Mouse (Mus musculus) midbrain, embryonic 12.5 days (tissue): ENCODE measurements around the gene Eme1. TPM values are rescaled to one million over a fixed set of nuclear protein-coding genes. Genes with fewer than 3 reads are reported as not detected.

Source experiments
- ATAC-seq: fragments of 200-750 bp; cut with Nextera tagmentation; 2 replicates; pipeline ENCODE4 v1.8.0; 2017; ENCODE audit warnings: low read depth, moderate TSS enrichment, moderate library complexity; ENCODE audit not compliant: low FRiP score
- H3K27ac ChIP-seq: fragments of 300-500 bp; sonication (generic); replicated peaks from 2 replicates; pipeline ENCODE4 v1.5.1; 2016; ENCODE audit warnings: mild to moderate bottlenecking
- H3K27me3 ChIP-seq: fragments of 300-500 bp; sonication (generic); 2 replicates; pipeline ENCODE4 v1.6.1; 2016; ENCODE audit warnings: mild to moderate bottlenecking
- H3K36me3 ChIP-seq: fragments of 300-500 bp; sonication (generic); 2 replicates; pipeline ENCODE4 v1.6.1; 2016
- H3K4me1 ChIP-seq: fragments of 300-500 bp; sonication (generic); 2 replicates; pipeline ENCODE4 v1.6.1; 2016
- H3K4me2 ChIP-seq: fragments of 300-500 bp; sonication (generic); replicated peaks from 2 replicates; pipeline ENCODE4 v1.6.1; 2016; ENCODE audit warnings: mild to moderate bottlenecking, moderate library complexity
- H3K4me3 ChIP-seq: fragments of 300-500 bp; sonication (generic); 2 replicates; pipeline ENCODE4 v1.5.1; 2016; ENCODE audit warnings: mild to moderate bottlenecking
- H3K9ac ChIP-seq: fragments of 300-500 bp; sonication (generic); replicated peaks from 2 replicates; pipeline ENCODE4 v1.6.1; 2016; ENCODE audit warnings: mild to moderate bottlenecking, moderate library complexity
- H3K9me3 ChIP-seq: fragments of 300-500 bp; sonication (generic); 2 replicates; pipeline ENCODE4 v1.6.1; 2016; ENCODE audit warnings: mild to moderate bottlenecking
- WGBS: fragments of 180-500 bp; shearing (Covaris S2); methylation state at CpG from one replicate; pipeline ENCODE4 v1.1.7; 2016; 5-methylcytosine and 5-hydroxymethylcytosine counted together
- polyA plus RNA-seq: library from polyadenylated mRNA; unstranded; fragments of >200 nt; fragmentation: Nextera tagmentation; extraction: Ambion mirVana; gene quantifications from 2 replicates; pipeline ENCODE4 v1.2.1, GENCODE M21; 2016

Eme1 gene
- polyA plus RNA-seq, 1 experiment from 2014 or later: 33.5 TPM

- WGBS: 90% methylated on average over 8 of the region's 8 CpGs
These were observed 9.1 kb downstream of the Eme1 start for GRCm38 (mm10) chr11:94644461-94645219.

DNA sequence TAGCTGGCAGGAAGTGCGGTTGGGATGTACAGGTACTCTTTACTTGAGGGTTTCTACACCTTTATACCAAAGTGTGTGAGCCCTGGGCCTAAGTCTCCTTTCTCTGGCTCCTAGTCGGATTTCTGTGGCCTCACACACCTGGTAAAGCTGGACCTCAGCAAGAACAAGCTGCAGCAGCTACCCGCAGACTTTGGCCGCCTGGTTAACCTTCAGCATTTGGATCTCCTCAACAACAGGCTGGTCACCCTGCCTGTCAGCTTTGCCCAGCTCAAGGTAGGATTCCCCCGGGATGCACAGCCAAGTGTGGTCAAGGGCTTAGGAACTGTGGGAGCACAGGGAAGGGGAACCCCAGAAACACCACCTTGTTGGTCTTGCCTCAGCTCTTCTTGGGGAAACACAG lies 19.3 kb downstream of the Eme1 start:
- Histone ChIP-seq H3K36me3 (peaks cover 75% of the 10 kb centered on the region), H3K9ac (no peak overlapping the region), H3K27ac (no peak overlapping the region), H3K27me3 (no peaks in the 10 kb centered on the region), H3K4me1 (peaks cover 8% of the 10 kb centered on the region), H3K9me3 (no peaks in the 10 kb centered on the region), H3K4me2 (no peak overlapping the region), H3K4me3 (no peak overlapping the region)
- 91% methylated on average over 5 of the region's 5 CpGs for WGBS
- no peak for ATAC-seq

More at GRCm38 (mm10) chr11:94644461-94645219, 9.1 kb downstream of the Eme1 start:
- Histone ChIP-seq H3K27ac (no peak overlapping the region), H3K4me2 (no peak overlapping the region), H3K27me3 (no peaks in the 10 kb centered on the region), H3K36me3 (peaks cover 89% of the 10 kb centered on the region), H3K4me1 (no peaks in the 10 kb centered on the region), H3K9ac (no peak overlapping the region), H3K4me3 (no peak overlapping the region), H3K9me3 (no peaks in the 10 kb centered on the region)
- ATAC-seq: no peak

DNA sequence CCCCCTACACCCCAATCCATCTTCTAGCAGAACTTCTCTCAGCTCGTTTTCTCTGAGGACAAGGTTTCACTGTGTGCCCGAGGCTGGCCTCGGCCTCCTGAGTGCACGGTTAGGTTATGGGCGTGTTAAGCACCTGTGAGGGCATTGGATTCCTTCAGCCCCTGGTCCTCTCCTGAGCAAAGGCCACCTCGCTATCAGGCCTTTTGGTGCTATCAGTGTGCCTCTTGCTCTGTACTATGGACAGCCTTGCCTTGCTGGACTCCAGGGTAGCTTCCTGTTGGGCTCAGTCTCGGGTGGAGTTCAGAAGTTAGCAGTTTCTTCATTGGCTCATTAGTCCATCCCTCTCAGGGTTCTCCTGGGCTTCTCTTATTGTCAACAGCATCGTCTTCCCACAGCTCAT lies 20.8 kb downstream of the Eme1 start:
- WGBS: 90% methylated on average over 8 of the region's 8 CpGs
- H3K4me2 ChIP-seq: no peak overlapping the region

DNA sequence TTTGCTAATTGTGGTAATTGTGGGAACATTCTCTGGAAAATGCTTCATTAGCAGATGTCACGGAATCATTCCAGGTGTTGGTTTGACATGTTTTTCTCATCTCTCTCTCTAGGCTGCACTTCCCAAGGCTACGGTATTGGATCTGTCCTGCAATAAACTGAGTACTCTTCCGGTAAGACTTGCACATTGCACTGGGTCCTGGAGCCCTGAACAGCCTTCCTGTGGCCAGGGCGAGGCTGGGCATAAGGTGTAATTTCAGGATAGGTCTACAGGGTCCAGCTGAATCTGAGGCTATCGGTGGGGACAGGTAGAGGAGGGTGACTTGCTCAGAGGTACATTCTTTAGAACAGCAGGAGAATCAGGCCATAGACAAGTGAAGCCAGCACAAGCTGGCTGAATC lies 21.8 kb downstream of the Eme1 start:
- Histone ChIP-seq H3K4me2 (no peak overlapping the region), H3K4me3 (no peak overlapping the region), H3K4me1 (peaks cover 8% of the 10 kb centered on the region), H3K27me3 (no peaks in the 10 kb centered on the region), H3K36me3 (peaks cover 50% of the 10 kb centered on the region), H3K9ac (no peak overlapping the region), H3K9me3 (no peaks in the 10 kb centered on the region), H3K27ac (no peak overlapping the region)
- 96% methylated on average over 5 of the region's 5 CpGs for WGBS
- ATAC-seq: no peak

More for the DNA sequence above, 20.8 kb downstream of the Eme1 start:
- no peak overlapping the region for H3K27ac ChIP-seq
- H3K4me3 ChIP-seq: no peak overlapping the region
- no peak overlapping the region for H3K9ac ChIP-seq
- peaks cover 8% of the 10 kb centered on the region for H3K4me1 ChIP-seq
- no peak for ATAC-seq
- H3K9me3 ChIP-seq: no peaks in the 10 kb centered on the region
- peaks cover 61% of the 10 kb centered on the region for H3K36me3 ChIP-seq
- H3K27me3 ChIP-seq: no peaks in the 10 kb centered on the region

DNA sequence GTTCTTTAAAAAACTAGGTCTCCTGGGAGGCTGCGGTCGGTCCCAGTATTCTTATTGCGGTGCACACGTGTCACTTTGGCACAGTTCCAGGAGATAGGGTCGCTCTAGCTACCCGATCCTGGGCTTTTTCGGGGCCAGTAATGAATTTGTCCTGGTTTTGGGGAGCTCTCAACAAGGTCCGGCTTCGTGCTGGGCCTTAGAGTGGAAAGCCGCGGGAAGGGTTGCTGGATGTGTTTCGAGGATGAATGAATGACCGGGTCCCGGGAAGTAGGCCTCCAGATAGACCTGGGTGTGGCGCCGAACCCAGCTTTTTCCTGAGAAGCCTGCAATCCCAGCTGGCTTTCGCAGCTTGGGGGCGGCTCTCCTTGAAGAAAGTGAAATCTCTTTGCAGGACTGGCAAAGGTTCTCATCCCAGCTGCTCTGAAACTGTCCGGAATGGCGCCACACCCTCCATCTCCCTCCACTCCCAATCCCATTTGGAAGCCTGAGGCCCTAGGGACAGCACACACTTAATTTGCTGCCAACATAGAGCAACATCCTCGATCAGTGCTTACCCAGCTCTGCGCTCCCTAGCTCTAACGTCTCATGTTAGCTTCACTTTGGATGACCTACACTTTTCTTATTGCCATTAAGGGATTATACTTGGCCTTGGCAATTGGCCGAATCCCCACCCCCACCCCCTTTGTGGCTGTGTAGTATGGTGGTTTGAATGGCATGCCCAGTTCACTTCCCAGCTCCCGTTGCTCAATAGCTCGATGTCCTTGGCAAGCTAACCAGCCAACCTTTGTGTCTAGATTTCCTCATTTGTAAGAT lies 23.4 kb downstream of the Eme1 start:
- Histone ChIP-seq H3K4me1 (peaks cover 8% of the 10 kb centered on the region), H3K4me2 (peak overlapping the region; percentile 87), H3K27me3 (no peaks in the 10 kb centered on the region), H3K9ac (peak overlapping the region; percentile 91), H3K36me3 (peaks cover 35% of the 10 kb centered on the region), H3K9me3 (no peaks in the 10 kb centered on the region), H3K4me3 (peak overlapping the region; percentile 79), H3K27ac (peak overlapping the region; percentile 25; the same call in 1 of the 2 replicates)
- 15% methylated on average over 26 of the region's 26 CpGs for WGBS
- no peak for ATAC-seq

- H3K27me3 ChIP-seq: no peaks in the 10 kb centered on the region
- no peaks in the 10 kb centered on the region for H3K9me3 ChIP-seq
- under 1% methylated on average over 23 of the region's 28 CpGs for WGBS
- peaks cover 29% of the 10 kb centered on the region for H3K36me3 ChIP-seq
- peaks cover 8% of the 10 kb centered on the region for H3K4me1 ChIP-seq
- H3K4me3 ChIP-seq: peak overlapping the region; percentile 79
- H3K4me2 ChIP-seq: peak overlapping the region; percentile 87
- peak; percentile 83 for ATAC-seq
- H3K27ac ChIP-seq: peak overlapping the region; percentile 25
- peak overlapping the region; percentile 91 for H3K9ac ChIP-seq
These were observed 23.9 kb downstream of the Eme1 start for GRCm38 (mm10) chr11:94629884-94630198.

DNA sequence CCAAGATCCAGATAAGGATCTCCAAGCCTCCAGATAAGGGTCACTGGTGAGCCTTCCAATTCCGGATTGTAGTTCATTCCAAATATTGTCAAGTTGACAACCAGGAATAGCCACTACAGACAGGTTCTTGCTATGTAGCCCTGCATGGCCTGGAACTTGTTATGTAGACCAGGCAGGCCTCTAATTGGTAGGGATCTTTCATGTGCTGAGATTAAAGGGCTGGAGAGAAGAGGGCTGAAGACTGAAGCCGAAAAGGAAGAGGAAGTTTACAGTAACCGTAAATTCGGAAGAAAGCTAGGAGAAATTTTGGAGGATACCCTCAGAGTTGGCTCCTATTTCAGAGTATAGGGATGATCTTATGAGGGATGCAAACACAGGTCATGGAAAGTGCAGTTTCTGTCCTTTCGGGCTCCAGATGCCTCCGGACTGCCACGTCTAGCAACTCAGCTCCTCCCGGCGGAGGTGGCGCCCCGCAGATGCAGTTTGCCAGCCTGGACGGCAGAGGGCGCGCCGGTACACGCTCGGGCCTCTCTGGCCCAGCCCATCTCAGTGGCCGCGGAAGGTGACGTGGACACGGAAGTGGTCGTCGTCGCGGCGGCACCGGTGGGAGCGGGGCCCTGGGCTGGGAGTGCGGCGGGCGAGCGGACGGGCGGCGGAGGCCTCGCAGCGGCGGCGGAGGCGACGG lies 24.4 kb downstream of the Eme1 start, which contains the start of gene Lrrc59:
Gene Lrrc59 (plus strand): TSS at position 569 of the 685 bp plus-strand sequence.
- peak within 1 kb of the TSS; percentile 91 for H3K9ac ChIP-seq
- peak within 1 kb of the TSS; percentile 25 for H3K27ac ChIP-seq
- H3K4me2 ChIP-seq: peak within 1 kb of the TSS; percentile 87
- WGBS: 8% methylated on average over 38 of the region's 41 CpGs
- peaks cover 8% of the 10 kb centered on the region for H3K4me1 ChIP-seq
- ATAC-seq: peak; percentile 99
- H3K36me3 ChIP-seq: peaks cover 24% of the 10 kb centered on the region
- peak within 1 kb of the TSS; percentile 79 for H3K4me3 ChIP-seq
- H3K9me3 ChIP-seq: no peaks in the 10 kb centered on the region
- no peaks in the 10 kb centered on the region for H3K27me3 ChIP-seq

GRCm38 (mm10) chr11:94622162-94622561 lies 31.6 kb downstream of the Eme1 start:
- no peak overlapping the region for H3K4me2 ChIP-seq
- H3K4me3 ChIP-seq: no peak overlapping the region
- H3K4me1 ChIP-seq: no peaks in the 10 kb centered on the region
- no peak overlapping the region for H3K27ac ChIP-seq
- no peak for ATAC-seq
- H3K9ac ChIP-seq: no peak overlapping the region
- H3K36me3 ChIP-seq: no peaks in the 10 kb centered on the region
- H3K9me3 ChIP-seq: no peaks in the 10 kb centered on the region
- 83% methylated on average over 2 of the region's 2 CpGs for WGBS
- peaks cover under 1% of the 10 kb centered on the region; the same call in 1 of the 2 replicates for H3K27me3 ChIP-seq

- Histone ChIP-seq H3K9me3 (no peaks in the 10 kb centered on the region), H3K27ac (no peak overlapping the region), H3K36me3 (no peaks in the 10 kb centered on the region), H3K27me3 (peaks cover 7% of the 10 kb centered on the region), H3K4me2 (no peak overlapping the region), H3K4me1 (no peaks in the 10 kb centered on the region), H3K4me3 (no peak overlapping the region), H3K9ac (no peak overlapping the region)
- no peak for ATAC-seq
These were observed 32.3 kb downstream of the Eme1 start for GRCm38 (mm10) chr11:94621458-94621852.

DNA sequence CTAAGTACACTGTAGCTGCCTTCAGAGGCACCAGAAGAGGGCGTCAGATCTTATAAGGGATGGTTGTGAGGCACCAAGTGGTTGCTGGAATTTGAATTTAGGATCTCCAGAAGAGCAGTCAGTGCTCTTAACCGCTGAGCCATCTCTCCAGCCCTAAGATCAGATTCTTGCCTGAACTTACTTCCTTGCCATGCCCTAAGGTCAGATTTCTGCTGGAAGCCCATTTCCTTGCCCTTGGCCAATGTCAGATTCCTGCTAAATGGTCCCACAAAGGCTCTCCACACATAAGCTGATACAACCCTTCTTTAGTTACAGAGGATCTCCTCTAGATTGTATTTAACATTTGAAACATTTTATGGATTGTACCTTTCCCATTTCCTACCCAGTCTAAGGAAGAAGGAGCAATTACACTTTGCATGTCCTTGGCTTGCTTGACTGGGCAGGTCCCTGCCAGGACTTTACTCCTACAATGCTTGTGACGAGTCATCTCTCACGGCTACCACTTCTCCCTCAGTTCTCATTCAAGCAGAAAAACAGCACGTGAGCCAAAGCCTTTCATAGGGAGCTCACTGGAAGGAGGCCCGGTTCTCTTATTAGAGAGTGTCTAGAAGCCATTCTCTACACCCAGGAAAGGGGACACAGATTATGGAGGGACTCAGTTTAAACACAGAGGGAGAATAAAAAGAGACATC lies 32.9 kb downstream of the Eme1 start:
- Histone ChIP-seq H3K4me2 (no peak overlapping the region), H3K27ac (no peak overlapping the region), H3K4me3 (no peak overlapping the region), H3K36me3 (no peaks in the 10 kb centered on the region), H3K9ac (no peak overlapping the region), H3K4me1 (no peaks in the 10 kb centered on the region), H3K9me3 (no peaks in the 10 kb centered on the region), H3K27me3 (peaks cover 11% of the 10 kb centered on the region)
- 59% methylated on average over 6 of the region's 6 CpGs for WGBS
- ATAC-seq: no peak

DNA sequence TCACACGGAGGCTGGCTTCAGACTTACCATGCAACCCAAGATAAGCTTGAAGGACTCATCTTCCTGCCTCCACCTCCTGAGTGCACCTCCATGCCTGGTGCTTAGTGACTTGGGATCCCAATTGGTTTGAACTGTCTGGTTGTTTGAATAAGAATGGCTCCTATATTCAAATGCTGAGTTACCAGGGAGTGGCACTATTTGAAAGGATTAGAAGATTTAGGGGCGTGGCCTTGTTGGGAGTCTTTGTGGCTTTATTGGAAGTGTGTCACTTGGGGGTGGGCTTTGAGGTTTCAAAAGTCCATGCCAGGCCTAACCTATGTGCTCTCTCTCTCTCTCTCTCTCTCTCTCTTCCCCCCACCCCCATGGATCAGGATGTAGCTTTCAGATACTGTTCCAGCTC lies 36.1 kb downstream of the Eme1 start:
- no peaks in the 10 kb centered on the region for H3K36me3 ChIP-seq
- WGBS: 94% methylated on average over 2 of the region's 2 CpGs
- H3K4me3 ChIP-seq: no peak overlapping the region
- H3K27me3 ChIP-seq: peaks cover 21% of the 10 kb centered on the region
- H3K9ac ChIP-seq: no peak overlapping the region
- H3K4me2 ChIP-seq: no peak overlapping the region
- no peaks in the 10 kb centered on the region for H3K9me3 ChIP-seq
- H3K27ac ChIP-seq: no peak overlapping the region
- ATAC-seq: no peak
- H3K4me1 ChIP-seq: peaks cover 4% of the 10 kb centered on the region; the same call in 1 of the 2 replicates
